ENCODE assay signal across 14 mouse cellular contexts in genomic region chr14:121155173-121155572, GRCm38 (mm10).
"Had no signal": no experiment of that assay in that cellular context is flagged by ENCODE, and none has a peak within 500 bp of the region (broad histone marks: within the 10 kb centered on the region; RNA-seq: fewer than 3 reads in every experiment).

No protein-coding gene starts in this region.

- H3K9me3 ChIP-seq: lung, embryonic 15.5 days; midbrain, embryonic 12.5 days; neural tube, embryonic 12.5 days had no signal

- H3K4me3 ChIP-seq: liver, embryonic 13.5 days; lung, embryonic 15.5 days; midbrain, embryonic 12.5 days; myocyte; neural tube, embryonic 12.5 days had no signal

- H3K36me3 ChIP-seq: lung, embryonic 15.5 days; midbrain, embryonic 12.5 days; neural tube, embryonic 12.5 days had no signal

- H3K9ac ChIP-seq: liver, embryonic 13.5 days; liver, postnatal 0 days; lung, embryonic 15.5 days; midbrain, embryonic 12.5 days; neural tube, embryonic 12.5 days had no signal

- H3K27me3 ChIP-seq: liver, embryonic 13.5 days; lung, embryonic 15.5 days; neural tube, embryonic 12.5 days had no signal

- H3K27ac ChIP-seq: liver, embryonic 13.5 days; lung, embryonic 15.5 days; midbrain, embryonic 12.5 days; neural tube, embryonic 12.5 days had no signal

- ATAC-seq: liver, postnatal 0 days had no signal

- H3K4me2 ChIP-seq: liver, embryonic 13.5 days; lung, embryonic 15.5 days; midbrain, embryonic 12.5 days; neural tube, embryonic 12.5 days had no signal

- DNase-seq: kidney, adult 11 months; kidney, postnatal 25 days; layer of hippocampus, adult 9-11 months; layer of hippocampus, postnatal 36 days; liver; liver, embryonic 13.5 days; liver, postnatal 0 days; right cerebral cortex, adult 18-20 months; right cerebral cortex, postnatal 25 days; thymus, postnatal 36 days had no signal
